Mouse (Mus musculus) liver, embryonic 11.5 days (tissue): ENCODE data around the gene Tmem270. TPM values are rescaled to one million over a fixed set of nuclear protein-coding genes. Genes with fewer than 3 reads are reported as not detected.
A peak's percentile ranks its signal among the peaks of the same experiment; 100 is the strongest.
"Not testable (repeated sequence)": the region's sequence is repeated elsewhere in the genome, so short reads cannot be mapped to it uniquely, and the experiment has no call there.

Experiments
- ATAC-seq: fragments of 200-750 bp; cut with Nextera tagmentation; replicated peaks from 2 replicates; pipeline ENCODE4 v1.8.0; 2017; ENCODE audit warnings: moderate number of reproducible peaks, mild to moderate bottlenecking, moderate TSS enrichment, moderate library complexity; ENCODE audit not compliant: low FRiP score
- DNase-seq: peaks from one replicate; pipeline ENCODE4 v3.0.0-alpha.2; 2017; ENCODE audit warnings: low spot score
- H3K27ac ChIP-seq: fragments of 300-500 bp; sonication (generic); 2 replicates; pipeline ENCODE4 v1.5.1; 2014; ENCODE audit warnings: mild to moderate bottlenecking, low read depth, low read length, control low read depth
- H3K27me3 ChIP-seq: fragments of 300-500 bp; sonication (generic); replicated peaks from 2 replicates; pipeline ENCODE4 v1.6.1; 2014; ENCODE audit warnings: low read length, mixed read lengths; ENCODE audit not compliant: control insufficient read depth, insufficient read depth
- H3K36me3 ChIP-seq: fragments of 300-500 bp; sonication (generic); 2 replicates; pipeline ENCODE4 v1.6.1; 2014; ENCODE audit warnings: mild to moderate bottlenecking, low read length, moderate library complexity, mixed read lengths; ENCODE audit not compliant: control insufficient read depth, insufficient read depth
- H3K4me1 ChIP-seq: fragments of 300-500 bp; sonication (generic); replicated peaks from 2 replicates; pipeline ENCODE4 v1.6.1; 2014; ENCODE audit warnings: low read length, mixed read lengths; ENCODE audit not compliant: control insufficient read depth, insufficient read depth
- H3K4me2 ChIP-seq: fragments of 300-500 bp; sonication (generic); 2 replicates; pipeline ENCODE4 v1.6.1; 2014; ENCODE audit warnings: mild to moderate bottlenecking, control low read depth, moderate library complexity
- H3K4me3 ChIP-seq: fragments of 300-500 bp; sonication (generic); 2 replicates; pipeline ENCODE4 v1.5.1; 2014; ENCODE audit warnings: low read depth, low read length, control low read depth
- H3K9ac ChIP-seq: fragments of 300-500 bp; sonication (generic); 2 replicates; pipeline ENCODE4 v1.6.1; 2014; ENCODE audit warnings: low read depth, low read length, control low read depth
- H3K9me3 ChIP-seq: fragments of 300-500 bp; sonication (generic); 2 replicates; pipeline ENCODE4 v1.6.1; 2016; ENCODE audit warnings: low read length, inconsistent platforms, mixed read lengths; ENCODE audit not compliant: control insufficient read depth
- WGBS: fragments of 180-500 bp; shearing (Covaris S2); extraction: QIAGEN DNeasy Blood & Tissue Kit; methylation state at CpG from one replicate; pipeline ENCODE4 v1.1.7; 2014; 5-methylcytosine and 5-hydroxymethylcytosine counted together
- polyA plus RNA-seq: library from polyadenylated mRNA; unstranded; fragments of >200 nt; fragmentation: Nextera tagmentation; extraction: Ambion mirVana; gene quantifications from 2 replicates; pipeline ENCODE4 v1.2.1, GENCODE M21; 2014

The Tmem270 gene
- polyA plus RNA-seq, 1 experiment from 2014 or later, result not detected

GRCm38 (mm10) chr5:134944179-134944578 is 37.6 kb upstream of the Tmem270 start:
- no peak overlapping the region for H3K9ac ChIP-seq
- no peaks in the 10 kb centered on the region for H3K9me3 ChIP-seq
- DNase-seq, result no peak
- peaks cover 16% of the 10 kb centered on the region for H3K27me3 ChIP-seq
- no peak overlapping the region for H3K27ac ChIP-seq
- no peak overlapping the region for H3K4me3 ChIP-seq
- ATAC-seq, result no peak
- no peaks in the 10 kb centered on the region for H3K36me3 ChIP-seq
- no peak overlapping the region for H3K4me2 ChIP-seq
- H3K4me1 ChIP-seq, result peaks cover 5% of the 10 kb centered on the region
- 61% methylated on average over 5 of the region's 5 CpGs for WGBS

GRCm38 (mm10) chr5:134942740-134943139 is 36.2 kb upstream of the Tmem270 start:
- ATAC-seq, result no peak
- DNase-seq, result no peak
- Histone ChIP-seq H3K27me3 (peaks cover 16% of the 10 kb centered on the region), H3K9ac (no peak overlapping the region), H3K4me2 (no peak overlapping the region), H3K9me3 (no peaks in the 10 kb centered on the region), H3K4me3 (no peak overlapping the region), H3K36me3 (no peaks in the 10 kb centered on the region), H3K27ac (no peak overlapping the region), H3K4me1 (peaks cover 5% of the 10 kb centered on the region)
- WGBS, result 77% methylated on average over 2 of the region's 2 CpGs

- Histone ChIP-seq H3K27ac (no peak overlapping the region; the same call in 1 of the 2 replicates), H3K9me3 (no peaks in the 10 kb centered on the region), H3K4me1 (peaks cover 4% of the 10 kb centered on the region), H3K27me3 (peaks cover 10% of the 10 kb centered on the region), H3K4me3 (no peak overlapping the region), H3K9ac (no peak overlapping the region), H3K4me2 (no peak overlapping the region), H3K36me3 (no peaks in the 10 kb centered on the region)
- no peak for DNase-seq
- peak; percentile 46 for ATAC-seq
- WGBS, result 76% methylated on average over 14 of the region's 14 CpGs
Measured at GRCm38 (mm10) chr5:134941472-134942209, 35.1 kb upstream of the Tmem270 start.

GRCm38 (mm10) chr5:134939554-134939953 is 33.0 kb upstream of the Tmem270 start:
- not testable (repeated sequence) for H3K4me1 ChIP-seq, H3K27me3 ChIP-seq, H3K4me2 ChIP-seq, H3K9me3 ChIP-seq, H3K36me3 ChIP-seq, H3K27ac ChIP-seq, DNase-seq, H3K9ac ChIP-seq, ATAC-seq, H3K4me3 ChIP-seq
- WGBS, result 87% methylated on average over 2 of the region's 7 CpGs

GRCm38 (mm10) chr5:134939069-134939468 is 32.5 kb upstream of the Tmem270 start:
- WGBS, result 65% methylated on average over 3 of the region's 3 CpGs
- DNase-seq (no peak), ATAC-seq (no peak)
- Histone ChIP-seq H3K36me3 (no peaks in the 10 kb centered on the region), H3K9me3 (no peaks in the 10 kb centered on the region), H3K4me2 (no peak overlapping the region), H3K9ac (no peak overlapping the region), H3K4me1 (no peaks in the 10 kb centered on the region), H3K4me3 (no peak overlapping the region), H3K27ac (no peak overlapping the region), H3K27me3 (no peaks in the 10 kb centered on the region)

- 73% methylated on average over 6 of the region's 6 CpGs for WGBS
- no peak overlapping the region for H3K9ac ChIP-seq
- no peaks in the 10 kb centered on the region for H3K9me3 ChIP-seq
- no peak overlapping the region for H3K4me2 ChIP-seq
- no peaks in the 10 kb centered on the region for H3K27me3 ChIP-seq
- DNase-seq, result no peak
- no peak for ATAC-seq
- no peak overlapping the region for H3K27ac ChIP-seq
- no peaks in the 10 kb centered on the region for H3K36me3 ChIP-seq
- 0 out of 2 replicates have a peak, but pooled peaks cover 2% of the 10 kb centered on the region for H3K4me1 ChIP-seq
- no peak overlapping the region for H3K4me3 ChIP-seq
Measured at GRCm38 (mm10) chr5:134936626-134937185, 30.2 kb upstream of the Tmem270 start.

GRCm38 (mm10) chr5:134936051-134936450 is 29.5 kb upstream of the Tmem270 start:
- WGBS, result 88% methylated on average over 6 of the region's 6 CpGs
- DNase-seq (no peak), ATAC-seq (no peak)
- Histone ChIP-seq H3K27me3 (no peaks in the 10 kb centered on the region), H3K4me1 (0 out of 2 replicates have a peak, but pooled peaks cover 2% of the 10 kb centered on the region), H3K9ac (no peak overlapping the region), H3K4me2 (no peak overlapping the region), H3K4me3 (no peak overlapping the region), H3K27ac (no peak overlapping the region), H3K9me3 (no peaks in the 10 kb centered on the region), H3K36me3 (no peaks in the 10 kb centered on the region)

- Histone ChIP-seq H3K36me3 (no peaks in the 10 kb centered on the region), H3K4me3 (no peak overlapping the region), H3K27ac (no peak overlapping the region), H3K4me1 (0 out of 2 replicates have a peak, but pooled peaks cover 2% of the 10 kb centered on the region), H3K27me3 (no peaks in the 10 kb centered on the region), H3K9me3 (no peaks in the 10 kb centered on the region), H3K9ac (no peak overlapping the region), H3K4me2 (no peak overlapping the region)
- 82% methylated on average over 3 of the region's 3 CpGs for WGBS
- ATAC-seq (no peak), DNase-seq (no peak)
Measured at GRCm38 (mm10) chr5:134934666-134935065, 28.1 kb upstream of the Tmem270 start.

GRCm38 (mm10) chr5:134933686-134934085 is 27.2 kb upstream of the Tmem270 start:
- H3K27me3 ChIP-seq, H3K27ac ChIP-seq, H3K9me3 ChIP-seq, H3K36me3 ChIP-seq, H3K4me1 ChIP-seq, H3K4me2 ChIP-seq, H3K4me3 ChIP-seq, DNase-seq, ATAC-seq, H3K9ac ChIP-seq: not testable (repeated sequence)
- WGBS, result 84% methylated on average over 5 of the region's 5 CpGs
